Mouse (Mus musculus) stomach, embryonic 14.5 days (tissue): ENCODE results near the gene Vti1a. TPM values are rescaled to one million over a fixed set of nuclear protein-coding genes. Genes with fewer than 3 reads are reported as not detected.
A peak's percentile ranks its signal among the peaks of the same experiment; 100 is the strongest.

Experiments
- ATAC-seq: fragments of 200-750 bp; cut with Nextera tagmentation; 2 replicates; pipeline ENCODE4 v1.8.0; 2017; ENCODE audit warnings: low read depth, moderate TSS enrichment; ENCODE audit not compliant: insufficient number of reproducible peaks, insufficient read depth, low FRiP score
- H3K27ac ChIP-seq: fragments of 300-500 bp; sonication (generic); 2 replicates; pipeline ENCODE4 v1.5.1; 2014; ENCODE audit warnings: mild to moderate bottlenecking, low read length, moderate library complexity, mixed read lengths
- H3K27me3 ChIP-seq: fragments of 300-500 bp; sonication (generic); 2 replicates; pipeline ENCODE4 v1.6.1; 2014; ENCODE audit warnings: low read length, control low read depth, mixed read lengths; ENCODE audit not compliant: control insufficient read depth, insufficient read depth
- H3K36me3 ChIP-seq: fragments of 300-500 bp; sonication (generic); 2 replicates; pipeline ENCODE4 v1.6.1; 2014; ENCODE audit warnings: mild to moderate bottlenecking, control low read depth, low read length, moderate library complexity, mixed read lengths; ENCODE audit not compliant: control insufficient read depth, insufficient read depth
- H3K4me1 ChIP-seq: fragments of 300-500 bp; sonication (generic); 2 replicates; pipeline ENCODE4 v1.6.1; 2014; ENCODE audit warnings: low read length, control low read depth, mixed read lengths; ENCODE audit not compliant: control insufficient read depth, insufficient read depth
- H3K4me2 ChIP-seq: fragments of 300-500 bp; sonication (generic); replicated peaks from 2 replicates; pipeline ENCODE4 v1.6.1; 2014; ENCODE audit warnings: low read depth, low read length, control low read depth
- H3K4me3 ChIP-seq: fragments of 300-500 bp; sonication (generic); 2 replicates; pipeline ENCODE4 v1.5.1; 2014; ENCODE audit warnings: low read depth, low read length, control low read depth
- H3K9ac ChIP-seq: fragments of 300-500 bp; sonication (generic); replicated peaks from 2 replicates; pipeline ENCODE4 v1.6.1; 2014; ENCODE audit warnings: low read depth, mild to moderate bottlenecking, control low read depth, low read length, moderate library complexity, mixed read lengths
- H3K9me3 ChIP-seq: fragments of 300-500 bp; sonication (generic); 2 replicates; pipeline ENCODE4 v1.6.1; 2016; ENCODE audit warnings: low read depth, low read length, control low read depth; ENCODE audit not compliant: control insufficient read depth
- WGBS: fragments of 180-500 bp; shearing (Covaris S2); extraction: QIAGEN DNeasy Blood & Tissue Kit; methylation state at CpG from one replicate; pipeline ENCODE4 v1.1.7; 2014; 5-methylcytosine and 5-hydroxymethylcytosine counted together
- polyA plus RNA-seq: library from polyadenylated mRNA; unstranded; fragments of >200 nt; fragmentation: Nextera tagmentation; extraction: Ambion mirVana; gene quantifications from 2 replicates; pipeline ENCODE4 v1.2.1, GENCODE M21; 2014

Gene Vti1a
- polyA plus RNA-seq, 1 experiment from 2014 or later, result 27.2 TPM

DNA sequence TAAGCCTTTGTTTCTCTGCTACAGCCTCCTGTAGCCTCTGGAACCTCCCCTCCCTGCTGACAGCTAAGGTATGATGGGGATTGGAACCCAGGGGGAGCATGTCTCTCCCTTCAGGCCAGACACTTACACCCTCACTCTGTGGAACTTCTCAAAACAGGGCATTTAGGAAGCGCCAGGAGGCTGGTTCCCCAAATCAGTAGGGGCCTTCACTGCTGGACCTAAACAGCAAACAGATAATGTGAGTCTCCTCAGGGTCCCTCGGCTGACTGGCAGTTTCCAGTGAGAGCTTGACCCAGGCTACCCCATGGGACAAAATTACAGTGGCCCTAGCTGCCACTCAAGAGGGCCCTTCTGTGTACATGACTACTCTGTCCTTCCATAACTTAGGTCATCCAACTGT, 325.8 kb downstream of the Vti1a start:
- no peaks in the 10 kb centered on the region for H3K9me3 ChIP-seq
- H3K4me2 ChIP-seq, result no peak overlapping the region
- H3K27me3 ChIP-seq, result no peaks in the 10 kb centered on the region
- no peak for ATAC-seq
- H3K4me3 ChIP-seq, result no peak overlapping the region
- 0 out of 2 replicates have a peak, but pooled peaks cover 7% of the 10 kb centered on the region for H3K4me1 ChIP-seq
- no peak overlapping the region for H3K27ac ChIP-seq
- no peak overlapping the region for H3K9ac ChIP-seq
- 88% methylated on average over 2 of the region's 2 CpGs for WGBS
- no peaks in the 10 kb centered on the region for H3K36me3 ChIP-seq

- Histone ChIP-seq H3K36me3 (no peaks in the 10 kb centered on the region), H3K4me2 (no peak overlapping the region), H3K27ac (no peak overlapping the region), H3K9me3 (no peaks in the 10 kb centered on the region), H3K4me1 (0 out of 2 replicates have a peak, but pooled peaks cover 7% of the 10 kb centered on the region), H3K27me3 (no peaks in the 10 kb centered on the region), H3K9ac (no peak overlapping the region), H3K4me3 (no peak overlapping the region)
- WGBS, result 58% methylated on average over 11 of the region's 11 CpGs
- no peak for ATAC-seq
Measured at GRCm38 (mm10) chr19:55642361-55642760, 326.3 kb downstream of the Vti1a start.

DNA sequence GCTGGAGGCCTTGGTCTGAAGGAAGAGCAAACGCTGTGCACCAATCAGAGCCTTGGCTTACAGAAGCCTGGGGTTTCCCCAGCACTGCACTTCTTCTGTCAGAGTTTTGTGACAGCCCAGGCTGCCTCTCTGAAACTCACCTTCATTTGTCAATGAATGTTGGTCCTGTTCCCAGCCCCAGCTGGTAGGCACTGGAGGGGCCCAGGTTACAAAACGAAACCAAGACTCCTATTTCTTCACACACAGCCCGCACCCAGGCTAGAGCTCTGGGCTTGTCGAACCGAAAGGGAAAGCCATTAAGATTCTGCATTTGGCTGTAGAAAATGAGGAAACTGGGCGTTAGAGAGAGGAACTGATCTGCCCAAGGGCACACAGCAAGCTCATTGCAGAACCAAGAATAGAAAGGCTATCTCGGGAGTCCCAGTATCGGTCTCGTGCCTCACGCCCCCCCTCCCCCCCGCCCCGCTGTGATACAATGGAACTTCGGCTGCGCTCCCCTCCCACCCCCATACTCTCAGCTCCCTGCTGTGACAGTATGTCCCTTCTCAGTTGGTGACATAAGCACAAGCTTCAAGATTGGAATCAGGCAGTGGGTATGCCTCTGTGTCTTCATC, 327.3 kb downstream of the Vti1a start:
- peak; percentile 61; the same call in 1 of the 2 replicates for ATAC-seq
- no peaks in the 10 kb centered on the region for H3K27me3 ChIP-seq
- no peak overlapping the region; the same call in 1 of the 2 replicates for H3K9ac ChIP-seq
- no peaks in the 10 kb centered on the region for H3K9me3 ChIP-seq
- H3K4me3 ChIP-seq, result peak overlapping the region; percentile 24
- peak overlapping the region; percentile 45 for H3K4me2 ChIP-seq
- H3K36me3 ChIP-seq, result no peaks in the 10 kb centered on the region
- H3K27ac ChIP-seq, result peak overlapping the region; percentile 11; the same call in 1 of the 2 replicates
- H3K4me1 ChIP-seq, result 0 out of 2 replicates have a peak, but pooled peaks cover 7% of the 10 kb centered on the region
- 25% methylated on average over 14 of the region's 14 CpGs for WGBS

- WGBS, result 75% methylated on average over 13 of the region's 13 CpGs
- no peak overlapping the region for H3K9ac ChIP-seq
- 0 out of 2 replicates have a peak, but pooled peaks cover 7% of the 10 kb centered on the region for H3K4me1 ChIP-seq
- H3K36me3 ChIP-seq, result no peaks in the 10 kb centered on the region
- H3K4me3 ChIP-seq, result no peak overlapping the region
- H3K4me2 ChIP-seq, result peak overlapping the region; percentile 45
- no peaks in the 10 kb centered on the region for H3K9me3 ChIP-seq
- no peak overlapping the region for H3K27ac ChIP-seq
- ATAC-seq, result no peak
- H3K27me3 ChIP-seq, result no peaks in the 10 kb centered on the region
Measured at GRCm38 (mm10) chr19:55643931-55644330, 327.8 kb downstream of the Vti1a start.

DNA sequence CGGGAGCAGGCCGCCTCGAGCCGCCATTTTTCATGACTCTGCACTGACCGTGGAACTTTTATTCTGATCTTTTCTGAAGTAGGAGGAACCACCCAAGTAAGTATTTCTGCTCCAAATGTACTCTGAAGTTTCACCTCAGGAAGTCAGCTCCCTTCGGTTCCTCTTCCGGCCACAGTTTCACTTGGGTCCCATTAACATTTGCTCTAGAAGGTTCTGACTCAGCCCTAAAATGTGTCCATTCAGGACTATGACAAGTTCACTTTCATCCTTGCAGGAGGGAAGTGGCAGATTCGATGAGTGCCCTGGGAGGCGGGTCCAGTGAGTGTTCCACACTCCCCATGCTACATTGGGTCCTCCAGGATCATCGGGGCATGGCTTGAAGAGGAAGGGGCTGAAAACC, 333.3 kb downstream of the Vti1a start:
- WGBS, result 92% methylated on average over 10 of the region's 10 CpGs
- H3K36me3 ChIP-seq, result no peaks in the 10 kb centered on the region
- H3K4me3 ChIP-seq, result no peak overlapping the region
- no peak overlapping the region for H3K9ac ChIP-seq
- H3K9me3 ChIP-seq, result no peaks in the 10 kb centered on the region
- ATAC-seq, result no peak
- H3K4me1 ChIP-seq, result no peaks in the 10 kb centered on the region
- no peak overlapping the region for H3K27ac ChIP-seq
- H3K4me2 ChIP-seq, result no peak overlapping the region
- H3K27me3 ChIP-seq, result no peaks in the 10 kb centered on the region

DNA sequence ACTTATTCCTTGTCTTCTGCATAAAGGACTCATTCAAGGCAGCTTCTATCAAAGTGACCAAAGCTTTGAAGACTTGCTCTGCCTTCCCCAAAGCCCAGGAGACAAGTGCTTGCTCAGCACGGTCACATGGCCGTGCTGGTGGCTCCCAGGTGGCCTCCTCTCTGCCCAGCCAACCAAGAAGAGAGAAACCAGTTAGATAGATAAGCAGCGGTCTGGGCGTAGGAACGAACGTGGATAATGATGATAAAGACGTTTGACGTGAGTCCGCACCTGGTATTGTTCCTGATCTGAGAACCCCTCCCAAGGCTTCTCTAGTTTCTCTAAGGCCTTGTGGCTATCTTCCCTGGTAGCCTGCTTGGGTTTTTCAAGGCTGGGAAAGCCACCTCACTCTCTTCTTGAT, 334.9 kb downstream of the Vti1a start:
- H3K27me3 ChIP-seq, result no peaks in the 10 kb centered on the region
- no peak overlapping the region for H3K27ac ChIP-seq
- WGBS, result 84% methylated on average over 9 of the region's 9 CpGs
- H3K9me3 ChIP-seq, result no peaks in the 10 kb centered on the region
- no peak overlapping the region for H3K9ac ChIP-seq
- H3K4me2 ChIP-seq, result no peak overlapping the region
- no peak for ATAC-seq
- no peak overlapping the region for H3K4me3 ChIP-seq
- no peaks in the 10 kb centered on the region for H3K4me1 ChIP-seq
- no peaks in the 10 kb centered on the region for H3K36me3 ChIP-seq

- no peaks in the 10 kb centered on the region for H3K4me1 ChIP-seq
- H3K9ac ChIP-seq, result no peak overlapping the region
- no peak for ATAC-seq
- H3K36me3 ChIP-seq, result no peaks in the 10 kb centered on the region
- no peak overlapping the region for H3K4me2 ChIP-seq
- H3K27me3 ChIP-seq, result no peaks in the 10 kb centered on the region
- WGBS, result 81% methylated on average over 7 of the region's 7 CpGs
- H3K9me3 ChIP-seq, result no peaks in the 10 kb centered on the region
- no peak overlapping the region for H3K27ac ChIP-seq
- H3K4me3 ChIP-seq, result no peak overlapping the region
Measured at GRCm38 (mm10) chr19:55652693-55653265, 336.7 kb downstream of the Vti1a start.

DNA sequence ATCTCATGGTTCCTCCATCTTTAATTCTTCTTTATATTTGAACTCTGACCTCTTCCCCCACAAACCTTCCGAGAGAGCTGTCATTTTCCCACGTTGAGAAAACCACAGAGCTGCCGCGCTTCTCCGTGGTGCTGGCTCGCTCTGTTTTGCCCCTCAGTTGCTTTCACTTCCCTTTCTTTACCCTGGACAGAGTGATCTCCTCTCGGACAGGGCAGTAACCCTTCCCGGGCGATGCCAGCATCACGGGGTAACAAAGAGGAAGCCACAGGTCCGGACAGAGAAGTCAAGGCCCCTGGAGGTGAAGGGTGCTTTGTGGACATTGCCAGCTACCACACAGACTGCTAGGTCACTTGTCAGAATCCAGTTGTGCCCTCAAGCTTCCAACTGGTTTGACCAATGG, 344.1 kb downstream of the Vti1a start:
- no peak overlapping the region for H3K4me2 ChIP-seq
- no peaks in the 10 kb centered on the region for H3K4me1 ChIP-seq
- H3K27me3 ChIP-seq, result no peaks in the 10 kb centered on the region
- WGBS, result 80% methylated on average over 11 of the region's 11 CpGs
- H3K27ac ChIP-seq, result no peak overlapping the region
- H3K36me3 ChIP-seq, result no peaks in the 10 kb centered on the region
- no peak overlapping the region for H3K4me3 ChIP-seq
- H3K9me3 ChIP-seq, result no peaks in the 10 kb centered on the region
- no peak for ATAC-seq
- no peak overlapping the region for H3K9ac ChIP-seq
